Mouse (Mus musculus) forebrain, embryonic 13.5 days (tissue): ENCODE data around the gene Il10rb. TPM values are rescaled to one million over a fixed set of nuclear protein-coding genes. Genes with fewer than 3 reads are reported as not detected.

Source experiments
- ATAC-seq: fragments of 200-750 bp; cut with Nextera tagmentation; 2 replicates; pipeline ENCODE4 v1.8.0; 2017
- H3K27ac ChIP-seq: fragments of 300-500 bp; sonication (generic); 2 replicates; pipeline ENCODE4 v1.5.1; 2015; ENCODE audit warnings: inconsistent platforms, mild to moderate bottlenecking, moderate library complexity
- H3K27me3 ChIP-seq: fragments of 300-500 bp; sonication (generic); 2 replicates; pipeline ENCODE4 v1.6.1; 2015; ENCODE audit warnings: mild to moderate bottlenecking, inconsistent platforms
- H3K36me3 ChIP-seq: fragments of 300-500 bp; sonication (generic); 2 replicates; pipeline ENCODE4 v1.6.1; 2015; ENCODE audit warnings: mild to moderate bottlenecking, inconsistent platforms; ENCODE audit not compliant: poor library complexity, severe bottlenecking
- H3K4me1 ChIP-seq: fragments of 300-500 bp; sonication (generic); 2 replicates; pipeline ENCODE4 v1.6.1; 2015; ENCODE audit warnings: inconsistent platforms
- H3K4me2 ChIP-seq: fragments of 300-500 bp; sonication (generic); 2 replicates; pipeline ENCODE4 v1.6.1; 2015; ENCODE audit warnings: inconsistent platforms, mild to moderate bottlenecking, moderate library complexity
- H3K4me3 ChIP-seq: fragments of 300-500 bp; sonication (generic); 2 replicates; pipeline ENCODE4 v1.5.1; 2015; ENCODE audit warnings: mild to moderate bottlenecking, inconsistent platforms
- H3K9ac ChIP-seq: fragments of 300-500 bp; sonication (generic); 2 replicates; pipeline ENCODE4 v1.6.1; 2015; ENCODE audit warnings: mild to moderate bottlenecking, inconsistent platforms
- H3K9me3 ChIP-seq: fragments of 300-500 bp; sonication (generic); replicated peaks from 2 replicates; pipeline ENCODE4 v1.6.1; 2016; ENCODE audit warnings: inconsistent platforms
- WGBS: fragments of 180-500 bp; shearing (Covaris S2); methylation state at CpG from one replicate; pipeline ENCODE4 v1.1.7; 2015; 5-methylcytosine and 5-hydroxymethylcytosine counted together
- polyA plus RNA-seq: library from polyadenylated mRNA; unstranded; fragments of >200 nt; fragmentation: Nextera tagmentation; extraction: Ambion mirVana; gene quantifications from 2 replicates; pipeline ENCODE4 v1.2.1, GENCODE M21; 2015

Il10rb gene
- polyA plus RNA-seq, 1 experiment from 2014 or later = 5.9 TPM

GRCm38 (mm10) chr16:91461066-91461638, 55.2 kb downstream of the Il10rb start:
- Histone ChIP-seq H3K9ac (no peak overlapping the region), H3K27me3 (no peaks in the 10 kb centered on the region), H3K4me2 (no peak overlapping the region), H3K4me1 (peaks cover 22% of the 10 kb centered on the region), H3K36me3 (no peaks in the 10 kb centered on the region), H3K4me3 (no peak overlapping the region), H3K27ac (no peak overlapping the region), H3K9me3 (no peaks in the 10 kb centered on the region)
- 75% methylated on average over 11 of the region's 11 CpGs for WGBS
- no peak for ATAC-seq

- H3K4me3 ChIP-seq = no peak overlapping the region
- no peaks in the 10 kb centered on the region for H3K27me3 ChIP-seq
- H3K4me1 ChIP-seq = peaks cover 28% of the 10 kb centered on the region
- H3K4me2 ChIP-seq = no peak overlapping the region
- no peak for ATAC-seq
- no peaks in the 10 kb centered on the region for H3K9me3 ChIP-seq
- no peak overlapping the region for H3K27ac ChIP-seq
- no peak overlapping the region for H3K9ac ChIP-seq
- 67% methylated on average over 9 of the region's 9 CpGs for WGBS
- H3K36me3 ChIP-seq = no peaks in the 10 kb centered on the region
Measured at GRCm38 (mm10) chr16:91461773-91462181, 55.8 kb downstream of the Il10rb start.

GRCm38 (mm10) chr16:91462644-91463043, 56.7 kb downstream of the Il10rb start:
- WGBS = 83% methylated on average over 3 of the region's 3 CpGs

GRCm38 (mm10) chr16:91463400-91463799, 57.4 kb downstream of the Il10rb start:
- WGBS = 92% methylated on average over 2 of the region's 2 CpGs

More at GRCm38 (mm10) chr16:91462644-91463043, 56.7 kb downstream of the Il10rb start:
- no peak for ATAC-seq
- Histone ChIP-seq H3K27me3 (no peaks in the 10 kb centered on the region), H3K9ac (no peak overlapping the region), H3K36me3 (no peaks in the 10 kb centered on the region), H3K27ac (no peak overlapping the region), H3K9me3 (no peaks in the 10 kb centered on the region), H3K4me1 (peaks cover 29% of the 10 kb centered on the region), H3K4me2 (no peak overlapping the region), H3K4me3 (no peak overlapping the region)

GRCm38 (mm10) chr16:91463836-91464400, 58.0 kb downstream of the Il10rb start:
- peak overlapping the region; percentile 63 for H3K4me3 ChIP-seq
- H3K4me1 ChIP-seq = peaks cover 28% of the 10 kb centered on the region
- no peak for ATAC-seq
- no peak overlapping the region for H3K9ac ChIP-seq
- H3K36me3 ChIP-seq = no peaks in the 10 kb centered on the region
- H3K27ac ChIP-seq = no peak overlapping the region
- peak overlapping the region; percentile 92 for H3K4me2 ChIP-seq
- no peaks in the 10 kb centered on the region for H3K9me3 ChIP-seq
- no peaks in the 10 kb centered on the region for H3K27me3 ChIP-seq
- WGBS = 82% methylated on average over 4 of the region's 4 CpGs

More at GRCm38 (mm10) chr16:91463400-91463799, 57.4 kb downstream of the Il10rb start:
- Histone ChIP-seq H3K27ac (no peak overlapping the region), H3K4me3 (no peak overlapping the region), H3K36me3 (no peaks in the 10 kb centered on the region), H3K4me1 (peaks cover 29% of the 10 kb centered on the region), H3K9ac (no peak overlapping the region), H3K27me3 (no peaks in the 10 kb centered on the region), H3K9me3 (no peaks in the 10 kb centered on the region), H3K4me2 (no peak overlapping the region)
- no peak for ATAC-seq

- Histone ChIP-seq H3K36me3 (no peaks in the 10 kb centered on the region), H3K27me3 (no peaks in the 10 kb centered on the region), H3K4me1 (peaks cover 19% of the 10 kb centered on the region), H3K9ac (peak overlapping the region; percentile 76), H3K9me3 (no peaks in the 10 kb centered on the region), H3K4me2 (peak overlapping the region; percentile 92), H3K27ac (peak overlapping the region; percentile 68), H3K4me3 (peak overlapping the region; percentile 63)
- 1% methylated on average over 44 of the region's 44 CpGs for WGBS
- ATAC-seq = peak; percentile 97
Measured at GRCm38 (mm10) chr16:91464594-91465504, 58.9 kb downstream of the Il10rb start.

GRCm38 (mm10) chr16:91465505-91466240, 59.7 kb downstream of the Il10rb start:
- WGBS = 51% methylated on average over 13 of the region's 13 CpGs
- H3K4me2 ChIP-seq = peak overlapping the region; percentile 92
- peaks cover 19% of the 10 kb centered on the region for H3K4me1 ChIP-seq
- H3K36me3 ChIP-seq = no peaks in the 10 kb centered on the region
- peak overlapping the region; percentile 63 for H3K4me3 ChIP-seq
- H3K27me3 ChIP-seq = no peaks in the 10 kb centered on the region
- H3K9ac ChIP-seq = peak overlapping the region; percentile 76
- no peaks in the 10 kb centered on the region for H3K9me3 ChIP-seq
- no peak for ATAC-seq
- no peak overlapping the region for H3K27ac ChIP-seq

- Histone ChIP-seq H3K9me3 (no peaks in the 10 kb centered on the region), H3K4me2 (peak overlapping the region; percentile 92; the same call in 1 of the 2 replicates), H3K4me3 (no peak overlapping the region), H3K9ac (no peak overlapping the region), H3K36me3 (no peaks in the 10 kb centered on the region), H3K4me1 (peaks cover 19% of the 10 kb centered on the region), H3K27ac (no peak overlapping the region), H3K27me3 (no peaks in the 10 kb centered on the region)
- WGBS = 55% methylated on average over 6 of the region's 6 CpGs
- no peak for ATAC-seq
Measured at GRCm38 (mm10) chr16:91466566-91466965, 60.6 kb downstream of the Il10rb start.

- ATAC-seq = no peak
- no peaks in the 10 kb centered on the region for H3K27me3 ChIP-seq
- no peak overlapping the region for H3K9ac ChIP-seq
- H3K27ac ChIP-seq = no peak overlapping the region
- H3K4me3 ChIP-seq = no peak overlapping the region
- H3K36me3 ChIP-seq = no peaks in the 10 kb centered on the region
- 86% methylated on average over 3 of the region's 3 CpGs for WGBS
- no peaks in the 10 kb centered on the region for H3K9me3 ChIP-seq
- H3K4me1 ChIP-seq = peaks cover 14% of the 10 kb centered on the region
- no peak overlapping the region for H3K4me2 ChIP-seq
Measured at GRCm38 (mm10) chr16:91470470-91470869, 64.5 kb downstream of the Il10rb start.

- no peak overlapping the region for H3K4me2 ChIP-seq
- WGBS = 87% methylated on average over 6 of the region's 6 CpGs
- no peaks in the 10 kb centered on the region for H3K9me3 ChIP-seq
- no peak overlapping the region for H3K27ac ChIP-seq
- ATAC-seq = no peak
- no peaks in the 10 kb centered on the region for H3K36me3 ChIP-seq
- H3K4me3 ChIP-seq = no peak overlapping the region
- H3K4me1 ChIP-seq = peaks cover 4% of the 10 kb centered on the region
- H3K9ac ChIP-seq = no peak overlapping the region
- no peaks in the 10 kb centered on the region for H3K27me3 ChIP-seq
Measured at GRCm38 (mm10) chr16:91471481-91471880, 65.5 kb downstream of the Il10rb start.
